Mouse (Mus musculus) liver, postnatal 0 days (tissue): ENCODE measurements at regions not wholly inside any gene's neighbourhood (a gene's known extent, or its start where the extent isn't known, plus 50 kb on each side); places are given as distances from the start of the nearest gene placed in this dataset.

Source experiments
- ATAC-seq: fragments of 200-750 bp; cut with Nextera tagmentation; 2 replicates; pipeline ENCODE4 v1.8.0; 2017; ENCODE audit warnings: mild to moderate bottlenecking, moderate library complexity
- DNase-seq: peaks from one replicate; pipeline ENCODE4 v3.0.0-alpha.2; 2016
- H3K27ac ChIP-seq: fragments of 300-500 bp; sonication (generic); 2 replicates; pipeline ENCODE4 v1.5.1; 2014; ENCODE audit warnings: antibody characterized with exemption, moderate library complexity, mild to moderate bottlenecking, low read depth
- H3K27me3 ChIP-seq: fragments of 300-500 bp; sonication (generic); 2 replicates; pipeline ENCODE4 v1.6.1; 2014; ENCODE audit warnings: low read length, control low read depth, mixed read lengths; ENCODE audit not compliant: insufficient read depth
- H3K36me3 ChIP-seq: fragments of 300-500 bp; sonication (generic); replicated peaks from 2 replicates; pipeline ENCODE4 v1.6.1; 2014; ENCODE audit warnings: mild to moderate bottlenecking, control low read depth, low read length, moderate library complexity, mixed read lengths; ENCODE audit not compliant: insufficient read depth
- H3K4me1 ChIP-seq: fragments of 300-500 bp; sonication (generic); 2 replicates; pipeline ENCODE4 v1.6.1; 2014; ENCODE audit warnings: antibody characterized with exemption, mild to moderate bottlenecking, control low read depth; ENCODE audit not compliant: insufficient read depth
- H3K4me2 ChIP-seq: fragments of 300-500 bp; sonication (generic); 2 replicates; pipeline ENCODE4 v1.6.1; 2014; ENCODE audit warnings: low read depth, mild to moderate bottlenecking, low read length, moderate library complexity, mixed read lengths
- H3K4me3 ChIP-seq: fragments of 300-500 bp; sonication (generic); 2 replicates; pipeline ENCODE4 v1.5.1; 2014; ENCODE audit warnings: low read depth, low read length
- H3K9ac ChIP-seq: fragments of 300-500 bp; sonication (generic); replicated peaks from 2 replicates; pipeline ENCODE4 v1.6.1; 2014; ENCODE audit warnings: mild to moderate bottlenecking, moderate library complexity
- H3K9me3 ChIP-seq: fragments of 300-500 bp; sonication (generic); 2 replicates; pipeline ENCODE4 v1.6.1; 2016; ENCODE audit warnings: mild to moderate bottlenecking, control low read depth, low read length, mixed read lengths
- CTCF ChIP-seq: sonication (generic); IDR thresholded peaks from 2 replicates; pipeline ENCODE4 v1.5.1; 2016; ENCODE audit warnings: antibody characterized with exemption, low read depth
- EP300 ChIP-seq: IDR thresholded peaks from 2 replicates; pipeline ENCODE4 v1.6.1; 2016; ENCODE audit warnings: antibody characterized with exemption, low read depth, mild to moderate bottlenecking
- WGBS: fragments of 180-500 bp; shearing (Covaris S2); extraction: QIAGEN DNeasy Blood & Tissue Kit; methylation state at CpG from one replicate; pipeline ENCODE4 v1.1.7; 2014; ENCODE audit not compliant: insufficient replicate concordance; 5-methylcytosine and 5-hydroxymethylcytosine counted together

- Histone ChIP-seq H3K9ac (no peak overlapping the region), H3K36me3 (no peaks in the 10 kb centered on the region), H3K27me3 (no peaks in the 10 kb centered on the region), H3K27ac (peak overlapping the region; percentile 55), H3K9me3 (no peaks in the 10 kb centered on the region), H3K4me3 (no peak overlapping the region), H3K4me2 (no peak overlapping the region), H3K4me1 (peaks cover 9% of the 10 kb centered on the region; the same call in 1 of the 2 replicates)
- TF ChIP-seq EP300 (peak; percentile 67), CTCF (no peak)
- DNase-seq (peak; percentile 56), ATAC-seq (peak; percentile 93)
- WGBS = 48% methylated on average over 3 of the region's 3 CpGs
Measured at GRCm38 (mm10) chr5:64710236-64710635, 93.0 kb upstream of the Klf3 start.

GRCm38 (mm10) chr5:64710968-64711367, 92.2 kb upstream of the Klf3 start:
- Histone ChIP-seq H3K4me1 (peaks cover 9% of the 10 kb centered on the region; the same call in 1 of the 2 replicates), H3K9ac (no peak overlapping the region), H3K27me3 (no peaks in the 10 kb centered on the region), H3K36me3 (no peaks in the 10 kb centered on the region), H3K4me2 (no peak overlapping the region), H3K4me3 (no peak overlapping the region), H3K9me3 (no peaks in the 10 kb centered on the region), H3K27ac (peak overlapping the region; percentile 55)
- no peak for ATAC-seq
- DNase-seq = no peak
- no peak for TF ChIP-seq CTCF
- TF ChIP-seq EP300 = no peak
- 92% methylated on average over 4 of the region's 4 CpGs for WGBS

- TF ChIP-seq CTCF (no peak), EP300 (no peak)
- Histone ChIP-seq H3K9me3 (no peaks in the 10 kb centered on the region), H3K9ac (no peak overlapping the region), H3K4me1 (peaks cover 15% of the 10 kb centered on the region), H3K4me2 (no peak overlapping the region), H3K36me3 (no peaks in the 10 kb centered on the region), H3K27me3 (no peaks in the 10 kb centered on the region), H3K27ac (no peak overlapping the region), H3K4me3 (no peak overlapping the region)
- no peak for ATAC-seq
- DNase-seq = no peak
- WGBS = 82% methylated on average over 10 of the region's 10 CpGs
Measured at GRCm38 (mm10) chr5:64714221-64714653, 89.0 kb upstream of the Klf3 start.

- Histone ChIP-seq H3K9me3 (no peaks in the 10 kb centered on the region), H3K4me2 (peak overlapping the region; percentile 41), H3K9ac (0 out of 2 replicates have a peak overlapping the region, but pooled peaks have one; percentile 26), H3K27ac (no peak overlapping the region), H3K4me1 (peaks cover 12% of the 10 kb centered on the region), H3K4me3 (no peak overlapping the region), H3K36me3 (no peaks in the 10 kb centered on the region), H3K27me3 (no peaks in the 10 kb centered on the region)
- WGBS = 50% methylated on average over 7 of the region's 7 CpGs
- DNase-seq = peak; percentile 76
- TF ChIP-seq CTCF (no peak), EP300 (no peak)
- peak; percentile 75 for ATAC-seq
Measured at GRCm38 (mm10) chr5:64714710-64715109, 88.5 kb upstream of the Klf3 start.

- Histone ChIP-seq H3K9me3 (no peaks in the 10 kb centered on the region), H3K27me3 (no peaks in the 10 kb centered on the region), H3K27ac (no peak overlapping the region), H3K9ac (no peak overlapping the region), H3K36me3 (no peaks in the 10 kb centered on the region), H3K4me2 (no peak overlapping the region), H3K4me3 (no peak overlapping the region), H3K4me1 (peaks cover 12% of the 10 kb centered on the region)
- ATAC-seq (no peak), DNase-seq (no peak)
- 66% methylated on average over 4 of the region's 4 CpGs for WGBS
- no peak for TF ChIP-seq EP300
- no peak for TF ChIP-seq CTCF
Measured at GRCm38 (mm10) chr5:64716551-64716950, 86.6 kb upstream of the Klf3 start.

- no peak for ATAC-seq
- TF ChIP-seq CTCF (no peak), EP300 (no peak)
- Histone ChIP-seq H3K4me2 (no peak overlapping the region), H3K4me1 (no peaks in the 10 kb centered on the region), H3K27me3 (no peaks in the 10 kb centered on the region), H3K9me3 (peaks cover 12% of the 10 kb centered on the region), H3K36me3 (no peaks in the 10 kb centered on the region), H3K9ac (no peak overlapping the region), H3K4me3 (no peak overlapping the region), H3K27ac (no peak overlapping the region)
- no peak for DNase-seq
Measured at GRCm38 (mm10) chr5:64722211-64722610, 81.0 kb upstream of the Klf3 start.

GRCm38 (mm10) chr5:64727847-64728246, 75.3 kb upstream of the Klf3 start:
- TF ChIP-seq EP300 = no peak
- no peak for TF ChIP-seq CTCF
- Histone ChIP-seq H3K27ac (no peak overlapping the region), H3K4me2 (no peak overlapping the region), H3K4me1 (no peaks in the 10 kb centered on the region), H3K4me3 (no peak overlapping the region), H3K36me3 (no peaks in the 10 kb centered on the region), H3K9me3 (peaks cover 12% of the 10 kb centered on the region), H3K9ac (no peak overlapping the region), H3K27me3 (no peaks in the 10 kb centered on the region)
- 58% methylated on average over 2 of the region's 2 CpGs for WGBS
- ATAC-seq = no peak
- DNase-seq = no peak
